Mouse (Mus musculus): ENCODE data around the gene Bfsp2. TPM values are rescaled to one million over a fixed set of nuclear protein-coding genes. Genes with fewer than 3 reads are reported as not detected.

The Bfsp2 gene
- polyA plus RNA-seq, 1 experiment from 2014 or later, result 0.24 TPM

GRCm38 (mm10) chr9:103393256-103393655 is 87.0 kb downstream of the Bfsp2 start:
- no peak overlapping the region for H3K4me3 ChIP-seq (ENCODE audit: low read depth, low read length)
- H3K27ac ChIP-seq (ENCODE audit: low read depth), result no peak overlapping the region
- no peak for ATAC-seq (replicated peaks; ENCODE audit: low FRiP score, low TSS enrichment, low read depth)
- H3K4me1 ChIP-seq (replicated peaks; ENCODE audit: control insufficient read depth, insufficient read depth, low read length), result no peaks in the 10 kb centered on the region
- no peak for DNase-seq (ENCODE audit: low spot score)
- H3K36me3 ChIP-seq (ENCODE audit: control insufficient read depth, insufficient read depth, low read length), result no peaks in the 10 kb centered on the region
- H3K27me3 ChIP-seq (replicated peaks; ENCODE audit: control insufficient read depth, insufficient read depth, low read length), result no peaks in the 10 kb centered on the region
- no peaks in the 10 kb centered on the region for H3K9me3 ChIP-seq (ENCODE audit: control insufficient read depth, low read length)
- no peak overlapping the region for H3K4me2 ChIP-seq (ENCODE audit: low read length)
- H3K9ac ChIP-seq (ENCODE audit: low read length), result no peak overlapping the region
- whole genome bisulfite sequencing, result 92% methylated on average over 11 of the region's 11 CpGs

DNA sequence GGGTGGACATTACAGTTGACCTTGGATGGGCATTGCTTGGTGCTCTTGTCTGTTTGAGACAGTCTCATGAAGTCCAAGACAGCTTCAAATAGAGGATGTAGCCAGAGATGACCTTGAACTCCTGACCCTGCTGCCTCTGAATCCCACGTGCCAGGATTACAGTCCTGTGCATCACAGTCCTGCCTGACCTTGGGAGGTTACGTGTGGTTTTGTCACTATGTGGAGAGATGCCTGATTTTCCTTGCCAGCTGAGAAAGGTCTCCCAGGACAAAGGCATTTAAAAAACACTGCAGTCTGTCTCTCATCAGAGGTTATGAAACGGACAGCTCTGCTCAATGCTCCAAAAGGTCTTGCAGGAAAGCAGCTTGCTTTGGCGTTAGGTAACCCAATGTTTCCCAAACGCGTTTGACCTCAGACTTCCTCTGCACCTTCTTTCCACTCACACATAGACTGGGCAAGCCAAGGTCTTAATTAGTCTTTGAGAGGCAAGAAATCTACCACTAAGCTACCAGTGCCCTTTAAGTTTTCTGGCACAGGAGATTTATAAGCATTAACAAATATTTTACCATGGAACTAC is 88.3 kb downstream of the Bfsp2 start:
- Histone ChIP-seq H3K27me3 (replicated peaks; ENCODE audit: control insufficient read depth, insufficient read depth, low read length) (no peaks in the 10 kb centered on the region), H3K27ac (ENCODE audit: low read depth) (no peak overlapping the region), H3K9me3 (ENCODE audit: control insufficient read depth, low read length) (no peaks in the 10 kb centered on the region), H3K4me2 (ENCODE audit: low read length) (no peak overlapping the region), H3K4me1 (replicated peaks; ENCODE audit: control insufficient read depth, insufficient read depth, low read length) (peaks cover 7% of the 10 kb centered on the region; the same call in 1 of the 2 replicates), H3K9ac (ENCODE audit: low read length) (no peak overlapping the region), H3K36me3 (ENCODE audit: control insufficient read depth, insufficient read depth, low read length) (no peaks in the 10 kb centered on the region), H3K4me3 (ENCODE audit: low read depth, low read length) (no peak overlapping the region)
- no peak for DNase-seq (ENCODE audit: low spot score)
- no peak for ATAC-seq (replicated peaks; ENCODE audit: low FRiP score, low TSS enrichment, low read depth)
- WGBS, result 51% methylated on average over 6 of the region's 6 CpGs

DNA sequence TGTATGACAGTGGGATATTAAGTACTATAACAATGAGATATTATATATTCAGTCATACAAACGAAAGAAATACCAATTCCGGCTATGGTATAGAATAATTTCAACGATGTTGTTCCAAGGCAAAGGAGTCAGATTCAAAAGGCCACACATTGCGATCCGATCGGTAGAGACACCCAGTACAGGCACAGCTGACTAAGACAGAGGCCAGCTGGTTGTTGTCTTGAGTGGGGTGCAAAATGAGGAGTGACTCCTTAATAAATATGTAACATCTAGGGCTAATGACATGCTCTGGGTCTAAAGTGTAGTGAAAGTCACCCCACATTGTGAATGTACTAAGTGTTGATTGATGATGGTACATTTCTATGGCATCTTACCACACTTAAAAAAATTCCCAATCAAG is 91.0 kb downstream of the Bfsp2 start:
- Histone ChIP-seq H3K27me3 (replicated peaks; ENCODE audit: control insufficient read depth, insufficient read depth, low read length) (no peaks in the 10 kb centered on the region), H3K4me2 (ENCODE audit: low read length) (no peak overlapping the region), H3K9ac (ENCODE audit: low read length) (no peak overlapping the region), H3K27ac (ENCODE audit: low read depth) (no peak overlapping the region), H3K36me3 (ENCODE audit: control insufficient read depth, insufficient read depth, low read length) (no peaks in the 10 kb centered on the region), H3K4me3 (ENCODE audit: low read depth, low read length) (no peak overlapping the region), H3K4me1 (replicated peaks; ENCODE audit: control insufficient read depth, insufficient read depth, low read length) (peaks cover 17% of the 10 kb centered on the region), H3K9me3 (ENCODE audit: control insufficient read depth, low read length) (no peaks in the 10 kb centered on the region)
- ATAC-seq (replicated peaks; ENCODE audit: low FRiP score, low TSS enrichment, low read depth), result no peak
- no peak for DNase-seq (ENCODE audit: low spot score)
- WGBS, result 83% methylated on average over 6 of the region's 6 CpGs

- Histone ChIP-seq H3K36me3 (ENCODE audit: control insufficient read depth, insufficient read depth, low read length) (no peaks in the 10 kb centered on the region), H3K9me3 (ENCODE audit: control insufficient read depth, low read length) (no peaks in the 10 kb centered on the region), H3K4me2 (ENCODE audit: low read length) (no peak overlapping the region), H3K4me1 (replicated peaks; ENCODE audit: control insufficient read depth, insufficient read depth, low read length) (peaks cover 17% of the 10 kb centered on the region), H3K27ac (ENCODE audit: low read depth) (no peak overlapping the region), H3K27me3 (replicated peaks; ENCODE audit: control insufficient read depth, insufficient read depth, low read length) (no peaks in the 10 kb centered on the region), H3K4me3 (ENCODE audit: low read depth, low read length) (no peak overlapping the region), H3K9ac (ENCODE audit: low read length) (no peak overlapping the region)
- no peak for ATAC-seq (replicated peaks; ENCODE audit: low FRiP score, low TSS enrichment, low read depth)
- no peak for DNase-seq (ENCODE audit: low spot score)
- 56% methylated on average over 10 of the region's 10 CpGs for WGBS
Observed at GRCm38 (mm10) chr9:103387011-103387653, 93.1 kb downstream of the Bfsp2 start.

DNA sequence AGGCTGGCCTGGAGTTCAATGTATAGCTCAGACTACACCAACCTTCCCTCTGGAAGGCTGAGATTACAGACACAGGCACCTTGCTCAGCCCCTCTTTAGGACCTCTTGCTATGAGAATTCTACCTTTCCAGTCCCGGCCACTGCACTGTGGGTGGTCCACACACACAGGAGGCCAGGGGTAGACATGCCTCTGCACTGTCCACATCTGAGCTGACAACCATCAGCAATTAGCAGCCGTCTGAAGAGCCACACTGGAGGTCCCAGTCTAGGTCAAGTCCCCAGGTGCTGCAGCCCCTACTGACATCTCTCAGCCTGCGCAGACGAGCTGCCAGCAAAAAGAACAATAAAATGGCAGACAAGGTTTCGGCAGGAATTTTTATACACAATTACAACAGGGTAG is 93.6 kb downstream of the Bfsp2 start:
- Histone ChIP-seq H3K4me1 (replicated peaks; ENCODE audit: control insufficient read depth, insufficient read depth, low read length) (peaks cover 17% of the 10 kb centered on the region), H3K36me3 (ENCODE audit: control insufficient read depth, insufficient read depth, low read length) (no peaks in the 10 kb centered on the region), H3K4me3 (ENCODE audit: low read depth, low read length) (no peak overlapping the region), H3K27me3 (replicated peaks; ENCODE audit: control insufficient read depth, insufficient read depth, low read length) (no peaks in the 10 kb centered on the region), H3K9ac (ENCODE audit: low read length) (no peak overlapping the region), H3K9me3 (ENCODE audit: control insufficient read depth, low read length) (no peaks in the 10 kb centered on the region), H3K27ac (ENCODE audit: low read depth) (no peak overlapping the region), H3K4me2 (ENCODE audit: low read length) (no peak overlapping the region)
- WGBS, result 25% methylated on average over 5 of the region's 5 CpGs
- ATAC-seq (replicated peaks; ENCODE audit: low FRiP score, low TSS enrichment, low read depth), result no peak
- no peak for DNase-seq (ENCODE audit: low spot score)

DNA sequence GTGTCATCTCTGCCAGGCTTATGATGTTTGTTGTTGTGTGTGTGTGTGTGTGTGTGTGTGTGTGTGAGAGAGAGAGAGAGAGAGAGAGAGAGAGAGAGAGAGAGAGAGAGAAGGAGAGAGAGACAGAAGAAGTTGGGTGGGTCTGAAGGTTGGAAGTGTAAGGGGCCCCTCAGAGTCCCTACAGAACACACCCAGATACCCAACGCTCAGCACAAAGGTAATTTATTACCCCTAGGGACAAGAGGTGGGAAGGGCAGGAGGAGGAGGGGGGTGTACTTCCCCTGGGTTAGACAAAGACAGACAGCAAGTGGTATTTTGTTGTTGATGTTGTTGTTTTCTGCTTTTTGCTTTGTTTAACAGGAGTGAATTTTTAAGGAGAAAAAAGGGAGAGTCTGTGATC is 94.6 kb downstream of the Bfsp2 start:
- no peak for ATAC-seq (replicated peaks; ENCODE audit: low FRiP score, low TSS enrichment, low read depth)
- 17% methylated on average over 1 of the region's 1 CpGs for WGBS

DNA sequence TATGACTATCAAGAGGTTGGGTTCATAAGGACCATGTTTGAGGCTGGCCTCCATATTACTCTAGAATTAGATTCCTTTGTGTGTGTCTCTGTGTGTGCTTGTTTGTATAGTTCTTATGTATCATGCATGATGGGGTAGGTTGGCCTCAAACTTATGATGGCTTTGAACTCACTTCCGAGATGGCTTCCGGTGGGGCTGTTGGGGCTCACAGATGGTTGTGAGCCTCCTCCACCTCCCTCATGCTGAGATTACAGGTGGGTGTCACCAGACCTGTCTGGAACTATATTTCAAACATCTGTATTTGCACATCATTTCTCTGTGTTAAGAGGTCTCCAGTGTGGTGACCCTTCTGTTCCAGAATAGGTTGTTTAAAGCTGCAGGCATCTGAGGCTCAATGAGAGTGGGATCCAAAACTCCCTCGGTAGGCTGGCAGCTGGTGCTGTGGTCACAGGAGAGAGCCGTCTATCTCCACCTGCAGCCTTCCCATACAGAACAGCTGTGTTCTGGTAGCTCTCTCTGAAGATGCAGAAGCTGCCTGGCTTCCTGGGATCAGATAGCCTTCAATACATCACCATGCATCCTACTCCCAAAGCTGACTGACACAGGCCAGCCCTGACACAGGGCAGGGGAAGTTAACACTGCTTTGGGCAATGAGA is 96.0 kb downstream of the Bfsp2 start:
- Histone ChIP-seq H3K27me3 (replicated peaks; ENCODE audit: control insufficient read depth, insufficient read depth, low read length) (no peaks in the 10 kb centered on the region), H3K4me1 (replicated peaks; ENCODE audit: control insufficient read depth, insufficient read depth, low read length) (peaks cover 17% of the 10 kb centered on the region), H3K36me3 (ENCODE audit: control insufficient read depth, insufficient read depth, low read length) (no peaks in the 10 kb centered on the region), H3K9ac (ENCODE audit: low read length) (no peak overlapping the region), H3K4me3 (ENCODE audit: low read depth, low read length) (no peak overlapping the region), H3K4me2 (ENCODE audit: low read length) (no peak overlapping the region), H3K9me3 (ENCODE audit: control insufficient read depth, low read length) (no peaks in the 10 kb centered on the region), H3K27ac (ENCODE audit: low read depth) (no peak overlapping the region)
- 73% methylated on average over 4 of the region's 4 CpGs for WGBS
- DNase-seq (ENCODE audit: low spot score) (no peak), ATAC-seq (replicated peaks; ENCODE audit: low FRiP score, low TSS enrichment, low read depth) (no peak)

More for the DNA sequence above, 94.6 kb downstream of the Bfsp2 start:
- no peak for DNase-seq (ENCODE audit: low spot score)
- no peak overlapping the region for H3K4me3 ChIP-seq (ENCODE audit: low read depth, low read length)
- peaks cover 17% of the 10 kb centered on the region for H3K4me1 ChIP-seq (replicated peaks; ENCODE audit: control insufficient read depth, insufficient read depth, low read length)
- no peak overlapping the region for H3K4me2 ChIP-seq (ENCODE audit: low read length)
- no peaks in the 10 kb centered on the region for H3K27me3 ChIP-seq (replicated peaks; ENCODE audit: control insufficient read depth, insufficient read depth, low read length)
- H3K9ac ChIP-seq (ENCODE audit: low read length), result no peak overlapping the region
- no peaks in the 10 kb centered on the region for H3K36me3 ChIP-seq (ENCODE audit: control insufficient read depth, insufficient read depth, low read length)
- no peak overlapping the region for H3K27ac ChIP-seq (ENCODE audit: low read depth)
- no peaks in the 10 kb centered on the region for H3K9me3 ChIP-seq (ENCODE audit: control insufficient read depth, low read length)

DNA sequence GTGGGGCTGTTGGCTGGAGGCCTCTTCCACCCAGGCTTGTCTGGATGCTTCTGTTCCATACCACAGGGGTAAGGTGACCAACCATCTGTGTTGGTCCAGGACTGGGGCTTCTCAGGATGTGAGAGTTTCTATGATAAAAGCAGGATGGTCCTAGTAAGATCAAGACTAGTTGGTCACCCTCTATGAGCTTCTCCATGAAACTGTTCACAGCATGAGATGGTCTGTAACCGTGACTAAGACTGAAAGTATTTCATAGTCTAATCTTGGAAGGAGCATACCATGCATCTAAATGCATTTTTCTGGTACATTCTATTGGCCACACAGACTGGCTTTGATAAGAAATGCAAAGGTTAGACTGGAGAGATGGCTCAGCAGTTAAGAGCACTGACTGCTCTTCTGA is 96.6 kb downstream of the Bfsp2 start:
- Histone ChIP-seq H3K4me1 (replicated peaks; ENCODE audit: control insufficient read depth, insufficient read depth, low read length) (peaks cover 17% of the 10 kb centered on the region), H3K9me3 (ENCODE audit: control insufficient read depth, low read length) (no peaks in the 10 kb centered on the region), H3K4me3 (ENCODE audit: low read depth, low read length) (no peak overlapping the region), H3K27ac (ENCODE audit: low read depth) (no peak overlapping the region), H3K36me3 (ENCODE audit: control insufficient read depth, insufficient read depth, low read length) (no peaks in the 10 kb centered on the region), H3K9ac (ENCODE audit: low read length) (no peak overlapping the region), H3K27me3 (replicated peaks; ENCODE audit: control insufficient read depth, insufficient read depth, low read length) (no peaks in the 10 kb centered on the region), H3K4me2 (ENCODE audit: low read length) (no peak overlapping the region)
- DNase-seq (ENCODE audit: low spot score) (no peak), ATAC-seq (replicated peaks; ENCODE audit: low FRiP score, low TSS enrichment, low read depth) (no peak)
- 91% methylated on average over 1 of the region's 1 CpGs for WGBS

DNA sequence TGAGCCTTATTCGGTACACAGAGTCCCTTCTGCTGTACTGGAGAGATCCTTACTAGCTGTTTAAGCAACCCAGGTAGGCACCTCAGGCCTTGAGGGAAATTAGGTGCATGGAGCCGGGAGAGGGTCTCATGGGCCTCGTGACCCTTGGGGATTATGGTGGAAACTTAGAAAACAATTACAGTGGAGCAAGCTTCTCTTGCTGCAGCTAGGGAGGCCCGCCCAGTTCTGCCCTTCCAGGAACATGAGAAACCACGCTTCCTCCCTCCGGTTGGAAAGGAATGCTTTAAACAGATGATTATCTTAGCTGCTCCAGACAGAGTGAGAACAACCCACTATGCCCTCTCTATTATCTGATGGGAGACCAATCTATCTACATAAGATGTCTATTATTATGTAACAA is 97.2 kb downstream of the Bfsp2 start:
- Histone ChIP-seq H3K4me3 (ENCODE audit: low read depth, low read length) (no peak overlapping the region), H3K9ac (ENCODE audit: low read length) (no peak overlapping the region), H3K4me2 (ENCODE audit: low read length) (no peak overlapping the region), H3K9me3 (ENCODE audit: control insufficient read depth, low read length) (no peaks in the 10 kb centered on the region), H3K36me3 (ENCODE audit: control insufficient read depth, insufficient read depth, low read length) (no peaks in the 10 kb centered on the region), H3K27me3 (replicated peaks; ENCODE audit: control insufficient read depth, insufficient read depth, low read length) (no peaks in the 10 kb centered on the region), H3K27ac (ENCODE audit: low read depth) (no peak overlapping the region), H3K4me1 (replicated peaks; ENCODE audit: control insufficient read depth, insufficient read depth, low read length) (peaks cover 15% of the 10 kb centered on the region)
- 42% methylated on average over 6 of the region's 6 CpGs for WGBS
- DNase-seq (ENCODE audit: low spot score), result no peak
- ATAC-seq (replicated peaks; ENCODE audit: low FRiP score, low TSS enrichment, low read depth), result no peak

Measured in intestine, embryonic 14.5 days (tissue).